Mouse (Mus musculus): ENCODE data around the gene Hes6. TPM values are rescaled to one million over a fixed set of nuclear protein-coding genes. Genes with fewer than 3 reads are reported as not detected.

Gene Hes6
- 21.1 and 24.1 TPM in 2 replicates for polyA plus RNA-seq (2015; fragmentation: Nextera tagmentation; extraction: Ambion mirVana)

GRCm38 (mm10) chr1:91413898-91414594 is at the start of gene Hes6:
Gene Hes6, minus strand, starts transcription at chr1:91414038.
- Histone ChIP-seq H3K9me3 (replicated peaks) (no peaks in the 10 kb centered on the region), H3K27ac (replicated peaks) (peak within 1 kb of the TSS; percentile 67), H3K27me3 (peaks cover 33% of the 10 kb centered on the region), H3K36me3 (replicated peaks) (peaks cover 6% of the 10 kb centered on the region), H3K9ac (peak within 1 kb of the TSS; percentile 70), H3K4me1 (replicated peaks) (peaks cover 30% of the 10 kb centered on the region), H3K4me2 (peak within 1 kb of the TSS; percentile 97), H3K4me3 (replicated peaks) (peak within 1 kb of the TSS; percentile 76)
- no peak for ATAC-seq (ENCODE audit: insufficient read depth)
- WGBS (ENCODE audit: insufficient replicate concordance) = under 1% methylated on average over 39 of the region's 39 CpGs

GRCm38 (mm10) chr1:91463336-91463995 is 49.6 kb upstream of the Hes6 start:
- no peak for ATAC-seq (ENCODE audit: insufficient read depth)
- Histone ChIP-seq H3K4me1 (replicated peaks) (peaks cover 34% of the 10 kb centered on the region), H3K27ac (replicated peaks) (no peak overlapping the region), H3K27me3 (no peaks in the 10 kb centered on the region), H3K9me3 (replicated peaks) (no peaks in the 10 kb centered on the region), H3K36me3 (replicated peaks) (no peaks in the 10 kb centered on the region), H3K9ac (no peak overlapping the region), H3K4me3 (replicated peaks) (no peak overlapping the region), H3K4me2 (no peak overlapping the region)
- 67% methylated on average over 13 of the region's 13 CpGs for WGBS (ENCODE audit: insufficient replicate concordance)

- H3K4me1 ChIP-seq (replicated peaks) = peaks cover 60% of the 10 kb centered on the region
- no peak overlapping the region for H3K9ac ChIP-seq
- no peak for ATAC-seq (ENCODE audit: insufficient read depth)
- WGBS (ENCODE audit: insufficient replicate concordance) = 48% methylated on average over 4 of the region's 4 CpGs
- H3K9me3 ChIP-seq (replicated peaks) = no peaks in the 10 kb centered on the region
- H3K4me2 ChIP-seq = peak overlapping the region; percentile 97
- H3K4me3 ChIP-seq (replicated peaks) = 0 out of 2 replicates have a peak overlapping the region, but pooled peaks have one; percentile 72
- no peaks in the 10 kb centered on the region for H3K27me3 ChIP-seq
- H3K27ac ChIP-seq (replicated peaks) = no peak overlapping the region
- H3K36me3 ChIP-seq (replicated peaks) = no peaks in the 10 kb centered on the region
Measured at GRCm38 (mm10) chr1:91460564-91460963, 46.7 kb upstream of the Hes6 start.

DNA sequence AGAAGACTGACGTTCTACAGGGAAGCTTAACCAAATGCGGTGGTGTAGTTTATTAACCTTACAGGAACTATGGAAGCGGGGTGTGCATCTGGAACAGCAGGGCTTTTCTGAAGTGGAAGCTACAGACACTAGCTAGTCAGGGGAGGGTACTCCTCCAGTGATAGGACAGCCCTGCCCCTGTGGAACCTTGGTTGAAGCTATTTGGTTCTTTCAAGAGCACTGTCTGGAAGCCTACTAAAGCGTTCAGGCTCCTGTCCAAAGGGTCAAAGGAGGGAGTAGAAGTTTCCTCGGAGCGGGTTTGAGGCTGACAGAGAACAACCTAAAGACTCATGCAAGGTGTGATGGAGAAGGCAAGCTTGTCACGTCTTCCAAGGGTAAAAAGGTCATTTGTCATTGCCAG is 46.2 kb upstream of the Hes6 start:
- Histone ChIP-seq H3K36me3 (replicated peaks) (no peaks in the 10 kb centered on the region), H3K4me1 (replicated peaks) (peaks cover 65% of the 10 kb centered on the region), H3K27me3 (no peaks in the 10 kb centered on the region), H3K4me2 (peak overlapping the region; percentile 97), H3K4me3 (replicated peaks) (peak overlapping the region; percentile 72), H3K9me3 (replicated peaks) (no peaks in the 10 kb centered on the region), H3K9ac (peak overlapping the region; percentile 51), H3K27ac (replicated peaks) (no peak overlapping the region)
- no peak for ATAC-seq (ENCODE audit: insufficient read depth)
- 32% methylated on average over 7 of the region's 7 CpGs for WGBS (ENCODE audit: insufficient replicate concordance)

GRCm38 (mm10) chr1:91459059-91459809 is 45.4 kb upstream of the Hes6 start, which contains the start of gene Per2:
Gene Per2, minus strand, starts transcription at chr1:91459324.
- Histone ChIP-seq H3K9ac (peak within 1 kb of the TSS; percentile 68), H3K4me1 (replicated peaks) (peaks cover 74% of the 10 kb centered on the region), H3K27me3 (no peaks in the 10 kb centered on the region), H3K27ac (replicated peaks) (peak within 1 kb of the TSS; percentile 79), H3K9me3 (replicated peaks) (no peaks in the 10 kb centered on the region), H3K4me3 (replicated peaks) (peak within 1 kb of the TSS; percentile 72), H3K4me2 (peak within 1 kb of the TSS; percentile 97), H3K36me3 (replicated peaks) (no peaks in the 10 kb centered on the region)
- under 1% methylated on average over 91 of the region's 91 CpGs for WGBS (ENCODE audit: insufficient replicate concordance)
- peak; percentile 94 for ATAC-seq (ENCODE audit: insufficient read depth)

GRCm38 (mm10) chr1:91458223-91458861 is 44.5 kb upstream of the Hes6 start:
- H3K4me1 ChIP-seq (replicated peaks) = peaks cover 76% of the 10 kb centered on the region
- peak overlapping the region; percentile 79 for H3K27ac ChIP-seq (replicated peaks)
- H3K36me3 ChIP-seq (replicated peaks) = no peaks in the 10 kb centered on the region
- peak overlapping the region; percentile 72 for H3K4me3 ChIP-seq (replicated peaks)
- H3K4me2 ChIP-seq = peak overlapping the region; percentile 97
- H3K27me3 ChIP-seq = no peaks in the 10 kb centered on the region
- no peak for ATAC-seq (ENCODE audit: insufficient read depth)
- peak overlapping the region; percentile 68 for H3K9ac ChIP-seq
- H3K9me3 ChIP-seq (replicated peaks) = no peaks in the 10 kb centered on the region
- WGBS (ENCODE audit: insufficient replicate concordance) = 29% methylated on average over 8 of the region's 8 CpGs

- Histone ChIP-seq H3K36me3 (replicated peaks) (no peaks in the 10 kb centered on the region), H3K4me3 (replicated peaks) (peak overlapping the region; percentile 72), H3K27ac (replicated peaks) (peak overlapping the region; percentile 86; the same call in 1 of the 2 replicates), H3K4me2 (peak overlapping the region; percentile 97), H3K9me3 (replicated peaks) (no peaks in the 10 kb centered on the region), H3K4me1 (replicated peaks) (peaks cover 78% of the 10 kb centered on the region), H3K9ac (no peak overlapping the region), H3K27me3 (no peaks in the 10 kb centered on the region)
- WGBS (ENCODE audit: insufficient replicate concordance) = 43% methylated on average over 5 of the region's 5 CpGs
- no peak for ATAC-seq (ENCODE audit: insufficient read depth)
Measured at GRCm38 (mm10) chr1:91457698-91458097, 43.9 kb upstream of the Hes6 start.

GRCm38 (mm10) chr1:91457116-91457515 is 43.3 kb upstream of the Hes6 start:
- Histone ChIP-seq H3K27me3 (no peaks in the 10 kb centered on the region), H3K36me3 (replicated peaks) (no peaks in the 10 kb centered on the region), H3K4me1 (replicated peaks) (peaks cover 81% of the 10 kb centered on the region), H3K9ac (no peak overlapping the region), H3K4me3 (replicated peaks) (0 out of 2 replicates have a peak overlapping the region, but pooled peaks have one; percentile 72), H3K4me2 (peak overlapping the region; percentile 97), H3K27ac (replicated peaks) (peak overlapping the region; percentile 86; the same call in 1 of the 2 replicates), H3K9me3 (replicated peaks) (no peaks in the 10 kb centered on the region)
- ATAC-seq (ENCODE audit: insufficient read depth) = no peak
- WGBS (ENCODE audit: insufficient replicate concordance) = 81% methylated on average over 4 of the region's 4 CpGs

DNA sequence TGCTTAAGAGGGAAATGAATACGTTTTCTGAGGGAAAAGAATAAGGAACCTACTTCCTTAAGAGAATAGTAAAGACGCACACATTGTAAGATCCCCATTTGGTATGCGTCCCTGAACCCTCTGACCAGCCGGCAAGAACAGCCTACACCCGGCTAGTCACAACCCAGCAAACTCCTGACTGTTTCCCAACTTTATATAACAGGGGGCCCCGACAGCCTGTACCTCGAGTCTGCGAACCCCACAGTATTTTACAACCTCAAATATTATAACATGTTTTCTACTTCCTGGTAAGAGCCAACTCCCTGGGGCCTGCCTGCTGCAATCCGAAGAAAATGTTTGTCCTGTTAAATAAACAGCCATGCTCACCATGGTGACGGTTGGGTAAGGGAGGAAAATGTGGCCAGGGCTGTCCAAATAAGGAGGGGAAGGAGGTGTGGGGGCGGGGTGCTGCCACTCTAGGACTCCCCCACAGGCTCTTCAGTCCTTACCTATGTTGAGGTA is 42.5 kb upstream of the Hes6 start:
- no peaks in the 10 kb centered on the region for H3K36me3 ChIP-seq (replicated peaks)
- ATAC-seq (ENCODE audit: insufficient read depth) = no peak
- WGBS (ENCODE audit: insufficient replicate concordance) = 27% methylated on average over 11 of the region's 11 CpGs
- no peaks in the 10 kb centered on the region for H3K27me3 ChIP-seq
- H3K9me3 ChIP-seq (replicated peaks) = no peaks in the 10 kb centered on the region
- no peak overlapping the region; the same call in 1 of the 2 replicates for H3K9ac ChIP-seq
- H3K4me2 ChIP-seq = peak overlapping the region; percentile 97
- peaks cover 85% of the 10 kb centered on the region for H3K4me1 ChIP-seq (replicated peaks)
- H3K27ac ChIP-seq (replicated peaks) = peak overlapping the region; percentile 86
- H3K4me3 ChIP-seq (replicated peaks) = no peak overlapping the region

DNA sequence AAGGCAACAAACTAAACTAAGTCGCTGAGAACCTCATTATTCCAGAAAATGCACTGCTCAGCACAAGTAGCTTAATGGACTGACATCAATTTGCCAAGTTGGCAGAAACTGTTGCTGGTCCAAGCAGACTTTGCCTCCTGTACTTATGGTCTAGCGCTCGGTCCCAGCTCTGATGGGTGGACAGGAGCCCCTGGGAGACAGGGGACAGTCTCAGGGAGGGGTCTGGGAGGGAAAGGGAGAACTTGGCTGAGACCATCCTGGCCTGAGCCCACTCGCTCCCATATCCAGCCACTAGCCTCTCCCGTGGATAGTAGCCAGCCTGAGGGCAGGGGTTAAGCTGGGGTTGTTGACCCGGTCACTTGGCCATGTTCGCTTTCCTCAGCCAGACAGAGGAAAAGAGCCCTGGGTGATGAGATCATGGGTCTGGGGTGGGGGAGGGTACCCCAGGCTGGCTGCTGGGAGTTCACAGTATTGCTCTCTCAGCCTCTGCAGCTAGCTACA is 41.9 kb upstream of the Hes6 start:
- Histone ChIP-seq H3K36me3 (replicated peaks) (no peaks in the 10 kb centered on the region), H3K27ac (replicated peaks) (peak overlapping the region; percentile 86), H3K9me3 (replicated peaks) (no peaks in the 10 kb centered on the region), H3K4me3 (replicated peaks) (no peak overlapping the region), H3K9ac (no peak overlapping the region), H3K4me1 (replicated peaks) (peaks cover 83% of the 10 kb centered on the region), H3K27me3 (no peaks in the 10 kb centered on the region), H3K4me2 (peak overlapping the region; percentile 97)
- 65% methylated on average over 7 of the region's 7 CpGs for WGBS (ENCODE audit: insufficient replicate concordance)
- ATAC-seq (ENCODE audit: insufficient read depth) = no peak
